Mouse (Mus musculus) hindbrain, postnatal 0 days (tissue): Measurements from ENCODE around the gene Zbtb40. TPM values are rescaled to one million over a fixed set of nuclear protein-coding genes. Genes with fewer than 3 reads are reported as not detected.

ENCODE experiments used
- ATAC-seq: fragments of 200-750 bp; cut with Nextera tagmentation; 2 replicates; pipeline ENCODE4 v1.8.0; 2017; ENCODE audit warnings: mild to moderate bottlenecking, moderate TSS enrichment, moderate library complexity
- DNase-seq: peaks from one replicate; pipeline ENCODE4 v3.0.0-alpha.2; 2015; ENCODE audit warnings: low spot score
- H3K27ac ChIP-seq: fragments of 300-500 bp; sonication (generic); 2 replicates; pipeline ENCODE4 v1.5.1; 2014; ENCODE audit warnings: mild to moderate bottlenecking
- H3K27me3 ChIP-seq: fragments of 300-500 bp; sonication (generic); 2 replicates; pipeline ENCODE4 v1.6.1; 2014; ENCODE audit warnings: low read length, mixed read lengths; ENCODE audit not compliant: insufficient read depth
- H3K36me3 ChIP-seq: fragments of 300-500 bp; sonication (generic); 2 replicates; pipeline ENCODE4 v1.6.1; 2014; ENCODE audit warnings: low read length, mixed read lengths; ENCODE audit not compliant: insufficient read depth
- H3K4me1 ChIP-seq: fragments of 300-500 bp; sonication (generic); 2 replicates; pipeline ENCODE4 v1.6.1; 2014; ENCODE audit warnings: antibody characterized with exemption, low read length, mixed read lengths; ENCODE audit not compliant: insufficient read depth
- H3K4me2 ChIP-seq: fragments of 300-500 bp; sonication (generic); 2 replicates; pipeline ENCODE4 v1.6.1; 2014; ENCODE audit warnings: low read depth, mild to moderate bottlenecking, low read length, moderate library complexity, mixed read lengths
- H3K4me3 ChIP-seq: fragments of 300-500 bp; sonication (generic); 2 replicates; pipeline ENCODE4 v1.5.1; 2014; ENCODE audit warnings: low read length
- H3K9ac ChIP-seq: fragments of 300-500 bp; sonication (generic); replicated peaks from 2 replicates; pipeline ENCODE4 v1.6.1; 2014; ENCODE audit warnings: mild to moderate bottlenecking, low read length, moderate library complexity, mixed read lengths
- H3K9me3 ChIP-seq: fragments of 300-500 bp; sonication (generic); 2 replicates; pipeline ENCODE4 v1.6.1; 2016; ENCODE audit warnings: low read length, mixed read lengths
- CTCF ChIP-seq: IDR thresholded peaks from 2 replicates; pipeline ENCODE4 v1.5.1; 2016; ENCODE audit warnings: antibody characterized with exemption, control low read depth, low read depth
- WGBS: fragments of 180-500 bp; shearing (Covaris S2); extraction: QIAGEN DNeasy Blood & Tissue Kit; methylation state at CpG from one replicate; pipeline ENCODE4 v1.1.7; 2014; 5-methylcytosine and 5-hydroxymethylcytosine counted together
- polyA plus RNA-seq: library from polyadenylated mRNA; unstranded; fragments of >200 nt; fragmentation: Nextera tagmentation; extraction: Ambion mirVana; gene quantifications from 2 replicates; pipeline ENCODE4 v1.2.1, GENCODE M21; 2015
- total RNA-seq: library from RNA; depleted of rRNA; stranded (reverse); fragments of >200 nt; gene quantifications from 2 replicates; pipeline ENCODE4 v1.2.3, GENCODE M21; 2014

Zbtb40 gene
- total and polyA plus RNA-seq, 2 experiments from 2014 or later: 1.6 to 9.1 TPM

- no peaks in the 10 kb centered on the region for H3K9me3 ChIP-seq
- no peaks in the 10 kb centered on the region for H3K4me1 ChIP-seq
- no peak for TF ChIP-seq CTCF
- no peak overlapping the region for H3K9ac ChIP-seq
- no peaks in the 10 kb centered on the region for H3K27me3 ChIP-seq
- no peak overlapping the region for H3K27ac ChIP-seq
- H3K4me2 ChIP-seq: no peak overlapping the region
- no peaks in the 10 kb centered on the region for H3K36me3 ChIP-seq
- H3K4me3 ChIP-seq: no peak overlapping the region
- ATAC-seq: no peak
- no peak for DNase-seq
- WGBS: 90% methylated on average over 4 of the region's 4 CpGs
Observed at GRCm38 (mm10) chr4:137081401-137081800, 32.8 kb upstream of the Zbtb40 start.

GRCm38 (mm10) chr4:137077216-137077615 is 28.6 kb upstream of the Zbtb40 start:
- 28% methylated on average over 2 of the region's 2 CpGs for WGBS
- no peak for ATAC-seq
- TF ChIP-seq CTCF: no peak

GRCm38 (mm10) chr4:137071204-137071603 is 22.6 kb upstream of the Zbtb40 start:
- no peaks in the 10 kb centered on the region for H3K27me3 ChIP-seq
- no peak overlapping the region for H3K9ac ChIP-seq
- no peak overlapping the region for H3K4me3 ChIP-seq
- no peaks in the 10 kb centered on the region for H3K4me1 ChIP-seq
- no peak for TF ChIP-seq CTCF
- H3K36me3 ChIP-seq: no peaks in the 10 kb centered on the region
- DNase-seq (no peak), ATAC-seq (no peak)
- H3K4me2 ChIP-seq: no peak overlapping the region
- H3K27ac ChIP-seq: no peak overlapping the region
- H3K9me3 ChIP-seq: no peaks in the 10 kb centered on the region
- 86% methylated on average over 6 of the region's 6 CpGs for WGBS

More at GRCm38 (mm10) chr4:137077216-137077615, 28.6 kb upstream of the Zbtb40 start:
- Histone ChIP-seq H3K4me3 (no peak overlapping the region), H3K4me2 (no peak overlapping the region), H3K27ac (no peak overlapping the region), H3K36me3 (no peaks in the 10 kb centered on the region), H3K9me3 (no peaks in the 10 kb centered on the region), H3K4me1 (no peaks in the 10 kb centered on the region), H3K27me3 (no peaks in the 10 kb centered on the region), H3K9ac (no peak overlapping the region)
- no peak for DNase-seq

GRCm38 (mm10) chr4:137068491-137068890 is 19.9 kb upstream of the Zbtb40 start:
- H3K27ac ChIP-seq: no peak overlapping the region
- no peaks in the 10 kb centered on the region for H3K9me3 ChIP-seq
- DNase-seq: no peak
- ATAC-seq: no peak
- no peak overlapping the region for H3K4me3 ChIP-seq
- H3K4me2 ChIP-seq: no peak overlapping the region
- no peak for TF ChIP-seq CTCF
- H3K9ac ChIP-seq: no peak overlapping the region
- 51% methylated on average over 8 of the region's 8 CpGs for WGBS
- H3K4me1 ChIP-seq: no peaks in the 10 kb centered on the region
- no peaks in the 10 kb centered on the region for H3K27me3 ChIP-seq
- no peaks in the 10 kb centered on the region for H3K36me3 ChIP-seq

GRCm38 (mm10) chr4:137065846-137066245 is 17.2 kb upstream of the Zbtb40 start:
- 51% methylated on average over 6 of the region's 6 CpGs for WGBS
- Histone ChIP-seq H3K9ac (no peak overlapping the region), H3K27me3 (no peaks in the 10 kb centered on the region), H3K36me3 (no peaks in the 10 kb centered on the region), H3K4me3 (no peak overlapping the region), H3K4me1 (no peaks in the 10 kb centered on the region), H3K4me2 (no peak overlapping the region), H3K9me3 (no peaks in the 10 kb centered on the region), H3K27ac (no peak overlapping the region)
- ATAC-seq: no peak
- DNase-seq: peak; percentile 52
- TF ChIP-seq CTCF: no peak

- Histone ChIP-seq H3K4me1 (no peaks in the 10 kb centered on the region), H3K4me3 (no peak overlapping the region), H3K9me3 (no peaks in the 10 kb centered on the region), H3K36me3 (no peaks in the 10 kb centered on the region), H3K27me3 (peaks cover 7% of the 10 kb centered on the region), H3K27ac (no peak overlapping the region), H3K4me2 (no peak overlapping the region), H3K9ac (no peak overlapping the region)
- ATAC-seq (no peak), DNase-seq (no peak)
- no peak for TF ChIP-seq CTCF
- WGBS: 72% methylated on average over 3 of the region's 3 CpGs
Observed at GRCm38 (mm10) chr4:137054932-137055331, 6.3 kb upstream of the Zbtb40 start.

- no peaks in the 10 kb centered on the region for H3K4me1 ChIP-seq
- DNase-seq (no peak), ATAC-seq (no peak)
- no peaks in the 10 kb centered on the region for H3K36me3 ChIP-seq
- H3K4me2 ChIP-seq: no peak overlapping the region
- no peaks in the 10 kb centered on the region for H3K9me3 ChIP-seq
- H3K27me3 ChIP-seq: peaks cover 7% of the 10 kb centered on the region
- no peak overlapping the region for H3K27ac ChIP-seq
- no peak overlapping the region for H3K9ac ChIP-seq
- no peak overlapping the region for H3K4me3 ChIP-seq
- WGBS: 76% methylated on average over 5 of the region's 5 CpGs
- TF ChIP-seq CTCF: no peak
Observed at GRCm38 (mm10) chr4:137053810-137054209, 5.2 kb upstream of the Zbtb40 start.
